Mouse (Mus musculus) Patski (cell line): ENCODE measurements around the gene Ccdc63. TPM values are rescaled to one million over a fixed set of nuclear protein-coding genes. Genes with fewer than 3 reads are reported as not detected.

Experiments
- ATAC-seq: fragments of 100-300 bp; one replicate; pipeline ENCODE4 v1.8.0; 2021
- CTCF ChIA-PET: fragments of 350-600 bp; sonication (Branson Sonifier 250); formaldehyde crosslinking; loops from one replicate; lab custom pipeline; 2022; ENCODE audit warnings: inconsistent platforms; lab: Charles Lee
- POLR2A ChIA-PET: fragments of 350-600 bp; sonication (Branson Sonifier 250); formaldehyde crosslinking; loops from one replicate; lab custom pipeline; 2022; ENCODE audit warnings: antibody characterized with exemption, inconsistent platforms; lab: Charles Lee
- DNase-seq: peaks from one replicate; pipeline ENCODE4 v3.0.0-alpha.2; 2011; ENCODE audit warnings: low read depth, low spot score
- H3K27me3 ChIP-seq: fragments of 371-371 bp; one replicate; pipeline ENCODE4 v1.5.1; 2021
- CTCF ChIP-seq: fragments of 100-300 bp; IDR thresholded peaks from one replicate; pipeline ENCODE4 v1.5.1; 2021
- in situ Hi-C: fragments of 300-500 bp; cut with MboI; formaldehyde crosslinking; loops from 3 replicates; pipeline ENCODE4 v1.11.1; 2018; ENCODE audit warnings: low pct_unique_long_range_greater_than_20kb, mixed read lengths
- polyA plus RNA-seq: library from polyadenylated mRNA; unstranded; gene quantifications from one replicate; pipeline ENCODE4 v1.2.3, GENCODE M21; 2021

Gene Ccdc63
- polyA plus RNA-seq, 1 experiment from 2014 or later = not detected

- TF ChIP-seq CTCF = no peak
- no peak for DNase-seq
- in situ Hi-C loops = no loop called here
These were observed 29.3 kb downstream of the Ccdc63 start for GRCm38 (mm10) chr5:122111091-122111932.

DNA sequence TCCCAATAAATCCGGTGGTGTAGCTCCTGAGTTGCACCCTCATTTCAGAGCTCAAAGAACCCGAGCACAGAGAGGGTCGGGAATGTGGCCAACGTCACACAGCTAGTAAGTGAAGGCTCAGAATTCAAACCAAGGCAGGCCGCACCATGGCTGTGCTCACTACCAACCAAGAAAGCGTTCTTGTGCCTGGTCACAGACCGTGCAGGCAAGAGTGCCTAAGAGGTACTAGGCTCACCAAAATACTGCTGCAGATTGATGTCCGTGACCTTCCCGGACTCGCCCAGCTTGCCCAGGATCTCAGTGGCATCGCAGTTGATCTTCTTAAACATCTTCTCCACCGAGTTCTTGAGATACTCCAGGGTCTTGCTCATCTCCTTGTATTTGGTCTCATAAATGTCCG lies 30.0 kb downstream of the Ccdc63 start:
- TF ChIP-seq CTCF = no peak
- CTCF ChIA-PET = no interaction called here
- in situ Hi-C loops = no loop called here
- peaks cover 15% of the 10 kb centered on the region for H3K27me3 ChIP-seq
- DNase-seq = no peak
- POLR2A ChIA-PET = no interaction called here
- no peak for ATAC-seq

More at GRCm38 (mm10) chr5:122111091-122111932, 29.3 kb downstream of the Ccdc63 start:
- no peak for ATAC-seq
- ChIA-PET POLR2A (no interaction called here), CTCF (no interaction called here)
- peaks cover 15% of the 10 kb centered on the region for H3K27me3 ChIP-seq

GRCm38 (mm10) chr5:122109325-122110060 lies 31.1 kb downstream of the Ccdc63 start:
- no peak for ATAC-seq
- ChIA-PET POLR2A (no interaction called here), CTCF (no interaction called here)
- in situ Hi-C loops = no loop called here
- DNase-seq = no peak
- no peak for TF ChIP-seq CTCF
- peaks cover 20% of the 10 kb centered on the region for H3K27me3 ChIP-seq

DNA sequence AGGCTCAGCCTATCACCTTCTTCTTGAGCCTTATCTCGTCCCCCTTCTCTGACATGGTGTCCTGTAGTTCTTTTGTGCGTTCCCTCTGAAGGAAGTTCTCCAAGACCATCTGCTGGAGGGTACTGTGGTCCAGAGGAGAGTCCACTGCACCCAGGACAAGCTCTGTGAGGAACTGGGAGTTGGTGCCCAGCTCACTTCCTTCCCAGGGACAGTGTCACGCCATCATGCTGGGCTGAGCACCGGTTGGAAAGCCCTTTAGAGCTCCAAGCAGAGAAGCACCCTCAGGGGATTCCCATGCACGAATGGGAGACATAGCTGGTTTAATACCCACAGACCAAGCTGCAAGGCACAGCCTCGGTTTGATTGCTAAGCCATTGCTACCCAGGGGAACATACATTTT lies 32.5 kb downstream of the Ccdc63 start:
- DNase-seq = no peak
- TF ChIP-seq CTCF = no peak
- no peak for ATAC-seq
- peaks cover 26% of the 10 kb centered on the region for H3K27me3 ChIP-seq
- POLR2A ChIA-PET = no interaction called here
- CTCF ChIA-PET = no interaction called here
- in situ Hi-C loops = no loop called here

- in situ Hi-C loops = no loop called here
- DNase-seq (no peak), ATAC-seq (no peak)
- ChIA-PET POLR2A (no interaction called here), CTCF (no interaction called here)
- H3K27me3 ChIP-seq = peaks cover 38% of the 10 kb centered on the region
- no peak for TF ChIP-seq CTCF
These were observed 34.4 kb downstream of the Ccdc63 start for GRCm38 (mm10) chr5:122106212-122106611.

DNA sequence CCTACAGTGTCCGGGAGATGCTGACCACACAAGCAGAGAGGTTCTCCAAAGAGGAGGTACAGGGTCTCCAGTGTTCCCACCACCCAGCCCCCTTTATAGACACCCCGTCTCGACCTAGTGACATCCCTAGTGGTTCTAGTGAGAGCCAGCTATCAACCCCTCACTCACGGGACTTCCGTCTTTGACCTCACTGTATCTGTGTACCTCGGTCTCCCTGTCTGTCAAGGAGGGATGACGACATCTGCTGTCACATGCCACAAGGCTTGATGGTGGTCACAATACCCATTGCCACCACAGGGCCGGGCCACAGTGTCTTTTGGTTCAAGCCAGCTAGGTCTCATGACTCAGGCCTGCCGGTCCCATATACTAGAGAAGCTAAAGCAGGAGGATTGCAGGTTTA lies 35.6 kb downstream of the Ccdc63 start:
- POLR2A ChIA-PET = no interaction called here
- TF ChIP-seq CTCF = no peak
- ATAC-seq (no peak), DNase-seq (no peak)
- H3K27me3 ChIP-seq = peaks cover 43% of the 10 kb centered on the region
- in situ Hi-C loops = no loop called here
- CTCF ChIA-PET = interaction anchor here (1.4 to 3.1 kb wide), 5 partner anchors 10 to 72 kb away, joined by 3 to 10 read pairs (median 5); no protein-coding TSS in a partner anchor

DNA sequence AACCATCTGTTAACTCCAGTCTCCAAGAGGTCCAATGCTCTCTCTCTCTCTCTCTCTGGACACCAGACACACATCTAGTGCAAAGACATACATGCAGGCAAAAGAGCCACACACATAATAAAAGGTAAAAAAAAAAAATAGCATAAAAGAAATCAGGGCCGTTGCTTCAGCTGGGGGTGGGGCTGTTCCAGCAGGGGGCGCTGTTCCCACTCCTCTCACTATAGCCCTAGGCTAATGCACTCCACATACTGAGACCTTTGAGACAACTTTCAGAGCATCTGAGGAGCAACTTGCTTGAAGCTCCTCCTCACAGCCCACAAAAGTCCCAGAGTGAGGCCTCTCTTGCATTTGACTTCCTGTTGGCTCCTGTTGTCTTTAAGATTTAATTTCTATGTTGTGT lies 36.4 kb downstream of the Ccdc63 start:
- ATAC-seq (no peak), DNase-seq (no peak)
- in situ Hi-C loops = no loop called here
- ChIA-PET CTCF (interaction anchor here (1.4 to 3.1 kb wide), 5 partner anchors 11 to 73 kb away, joined by 3 to 10 read pairs (median 5); no protein-coding TSS in a partner anchor), POLR2A (no interaction called here)
- H3K27me3 ChIP-seq = peaks cover 39% of the 10 kb centered on the region
- peak; percentile 81 for TF ChIP-seq CTCF

DNA sequence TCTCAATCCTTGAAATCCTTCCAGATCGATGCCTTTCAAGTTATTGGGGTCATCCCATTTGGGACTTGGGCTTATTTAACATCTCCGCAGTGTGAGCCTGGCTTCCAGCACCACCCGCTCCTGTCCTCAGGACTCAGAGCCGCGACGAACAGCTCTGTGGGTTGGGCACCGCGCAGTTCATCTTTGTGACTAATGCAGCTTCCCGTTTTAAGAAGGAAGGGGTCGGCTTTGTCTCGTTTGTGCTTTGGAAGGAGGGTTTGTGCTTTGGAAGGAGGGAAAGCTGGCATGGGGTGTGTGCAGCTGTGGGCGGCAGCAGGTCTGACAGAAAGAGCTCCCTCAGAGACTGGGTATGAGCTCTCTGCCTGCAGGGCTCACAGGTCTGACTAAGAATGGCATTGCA lies 37.5 kb downstream of the Ccdc63 start:
- peaks cover 34% of the 10 kb centered on the region for H3K27me3 ChIP-seq
- ATAC-seq (no peak), DNase-seq (no peak)
- in situ Hi-C loops = no loop called here
- CTCF ChIA-PET = interaction anchor here (1.7 to 3.1 kb wide), 3 partner anchors 12 to 74 kb away, joined by 5 to 10 read pairs (median 7); no protein-coding TSS in a partner anchor
- POLR2A ChIA-PET = no interaction called here
- no peak for TF ChIP-seq CTCF

- in situ Hi-C loops = no loop called here
- no peak for TF ChIP-seq CTCF
- DNase-seq (no peak), ATAC-seq (no peak)
- POLR2A ChIA-PET = no interaction called here
- CTCF ChIA-PET = interaction anchor here (2.1 to 3.1 kb wide), 2 partner anchors 13 kb away, joined by 7 to 10 read pairs; no protein-coding TSS in a partner anchor
- H3K27me3 ChIP-seq = peaks cover 34% of the 10 kb centered on the region
These were observed 38.1 kb downstream of the Ccdc63 start for GRCm38 (mm10) chr5:122102476-122103050.

DNA sequence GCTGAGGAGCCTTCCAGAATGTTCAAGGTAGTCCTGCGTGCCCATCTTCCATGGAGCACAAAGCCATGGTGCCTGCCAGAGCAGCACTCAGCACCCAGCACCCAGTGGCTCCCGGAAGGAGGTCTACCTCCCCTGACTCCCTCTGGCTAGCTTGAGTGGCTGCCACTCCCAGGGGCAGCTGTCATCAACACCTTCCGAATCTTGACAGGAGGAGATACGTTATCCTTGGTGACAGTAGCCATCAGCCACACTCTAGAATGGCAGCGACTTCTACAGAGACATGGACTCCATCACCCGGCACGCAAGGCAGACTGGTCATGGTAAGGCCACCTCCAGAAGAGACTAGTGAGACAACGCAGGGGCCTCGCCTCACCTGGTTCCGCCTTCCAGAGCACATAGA lies 46.2 kb downstream of the Ccdc63 start:
- in situ Hi-C loops = no loop called here
- ChIA-PET POLR2A (no interaction called here), CTCF (interaction anchor here (0.7 kb wide), 1 partner anchor 148 kb away, joined by 4 read pairs; no protein-coding TSS in a partner anchor)
- no peak for TF ChIP-seq CTCF
- H3K27me3 ChIP-seq = peaks cover 19% of the 10 kb centered on the region
- ATAC-seq (no peak), DNase-seq (no peak)
